Mouse (Mus musculus) c-Kit-positive CD71-positive TER-119-positive erythroid progenitor cells, embryonic 14.5 days (primary cell): ENCODE measurements at regions not wholly inside any gene's neighbourhood (a gene's known extent, or its start where the extent isn't known, plus 50 kb on each side); places are given as distances from the start of the nearest gene placed in this dataset.

Source experiments
- DNase-seq: peaks from one replicate; pipeline ENCODE4 v3.0.0-alpha.2; 2013; ENCODE audit warnings: low spot score

DNA sequence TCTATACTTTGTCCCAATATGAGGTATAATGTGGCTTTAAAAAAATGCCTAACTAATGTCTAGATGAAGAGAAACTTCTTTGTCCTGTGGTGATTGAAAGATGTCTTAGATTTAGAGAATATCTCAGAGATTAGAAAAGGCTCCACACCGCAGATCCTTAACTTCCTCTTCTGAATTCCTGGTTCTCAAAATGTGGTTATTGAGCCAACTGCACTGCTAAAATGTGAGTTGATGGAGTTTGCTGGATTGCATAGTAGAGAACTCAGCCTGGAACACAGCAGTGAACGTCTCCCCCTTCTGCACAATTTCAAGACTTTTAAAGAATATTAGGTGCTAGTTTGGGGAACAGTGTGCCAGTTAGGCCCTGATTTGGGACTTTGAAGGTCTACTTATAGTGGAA, 312.7 kb upstream of the Cd180 start:
- no peak for DNase-seq

DNA sequence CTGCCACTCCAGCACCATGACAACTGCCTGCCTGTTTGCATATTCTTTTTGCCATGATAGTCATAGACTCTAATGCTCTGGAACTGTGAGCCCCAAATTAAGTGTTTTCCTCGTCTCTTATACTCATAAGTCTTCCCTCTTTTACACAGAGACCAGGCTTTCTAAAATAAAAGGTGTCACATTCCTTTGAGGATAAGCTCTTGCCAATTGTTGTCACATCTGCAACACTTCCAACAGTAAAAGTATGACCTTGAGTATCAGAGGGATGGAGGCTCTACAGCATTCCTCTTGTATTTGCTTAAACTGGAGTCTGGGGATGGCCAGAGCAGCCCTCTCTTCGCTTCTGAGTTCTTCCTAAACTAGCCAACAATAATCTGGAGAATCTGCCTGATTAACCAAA, 301.4 kb upstream of the Cd180 start:
- DNase-seq = no peak

DNA sequence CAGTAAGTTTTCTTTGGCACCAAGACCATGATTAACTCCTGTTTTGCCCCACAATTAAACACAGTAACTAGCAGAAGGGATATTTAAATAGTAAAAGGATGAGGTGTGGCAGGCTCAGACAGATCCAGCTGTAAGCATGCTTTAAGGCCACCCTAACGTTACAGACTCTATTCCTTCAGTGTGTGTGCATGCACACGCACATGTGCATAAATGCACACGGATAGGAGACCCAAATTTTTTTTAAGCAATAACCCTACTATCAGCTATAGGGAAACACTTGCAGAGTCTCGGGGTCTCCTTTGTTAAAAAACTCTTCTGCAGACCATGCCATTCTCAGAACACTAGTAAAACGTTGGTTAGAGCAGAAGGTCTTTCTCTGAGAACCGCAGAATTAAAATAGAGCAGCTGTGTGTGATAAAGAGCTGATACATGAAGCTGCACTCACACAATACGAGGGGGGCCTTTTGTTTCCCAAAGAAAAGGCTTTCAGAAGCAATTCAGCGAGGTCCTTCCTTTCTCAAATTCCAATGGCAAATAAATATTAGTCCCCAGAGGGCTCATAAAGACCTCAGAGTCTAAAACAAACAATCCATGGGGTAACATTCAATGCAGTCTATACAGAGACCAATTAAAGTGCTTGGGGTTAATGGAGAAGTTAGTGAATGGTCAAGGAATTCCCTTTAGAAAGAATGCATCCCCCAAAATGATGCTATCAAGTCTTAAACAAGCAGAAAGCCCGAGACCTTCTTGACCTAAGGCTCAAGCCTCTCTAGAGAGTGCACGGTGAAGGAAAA, 300.3 kb upstream of the Cd180 start:
- DNase-seq = no peak

DNA sequence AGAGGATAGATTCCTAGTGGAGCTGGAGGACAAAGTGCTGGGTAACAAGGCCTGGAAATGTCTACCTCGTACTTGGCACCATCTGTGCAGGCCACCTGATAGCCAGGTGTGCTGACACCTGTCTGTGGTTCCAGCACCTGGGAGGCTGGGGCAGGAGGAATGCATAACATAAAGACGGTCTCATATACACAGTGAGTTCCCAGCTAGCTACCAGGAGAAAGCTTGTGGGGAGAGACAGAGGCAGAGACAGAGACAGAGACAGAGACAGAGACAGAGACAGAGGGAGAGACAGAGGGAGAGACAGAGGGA, 299.7 kb upstream of the Cd180 start:
- no peak for DNase-seq

DNA sequence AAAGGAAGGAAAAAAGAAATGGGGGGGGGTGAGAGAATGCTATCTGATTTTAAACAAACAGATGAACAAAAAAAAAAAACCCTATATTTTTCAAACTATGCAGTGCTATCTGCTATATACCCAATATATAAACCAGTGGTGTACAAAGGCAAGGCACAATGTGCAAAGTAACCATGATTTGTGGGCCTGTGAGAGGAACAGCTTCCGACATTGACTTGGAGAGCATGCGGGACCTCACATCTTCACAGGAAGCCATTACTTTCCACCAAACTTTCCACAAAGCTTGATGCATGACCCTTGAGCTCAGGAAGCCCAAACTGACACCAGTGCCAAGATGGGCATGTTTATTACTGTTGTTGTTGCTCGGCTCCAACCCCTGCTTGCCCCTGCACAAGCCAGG, 299.3 kb upstream of the Cd180 start:
- no peak for DNase-seq

DNA sequence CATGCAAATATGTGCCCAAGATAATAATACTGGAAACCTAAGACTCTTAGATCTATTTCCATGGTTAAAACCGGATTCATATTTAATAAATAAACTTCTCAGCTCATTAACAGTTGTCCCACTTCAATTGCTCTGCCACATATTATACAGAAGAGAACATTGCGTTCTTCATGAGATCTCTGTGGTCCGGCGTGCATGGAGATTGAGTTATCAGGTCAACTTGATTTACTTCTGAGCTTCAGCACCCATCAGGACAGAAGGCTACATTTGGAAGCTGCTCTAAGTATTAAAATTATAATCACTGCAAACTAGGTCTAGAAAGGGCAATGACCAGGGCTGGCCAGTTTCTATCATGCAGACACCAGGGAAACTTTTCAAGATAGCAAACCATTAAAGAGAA, 295.9 kb upstream of the Cd180 start:
- DNase-seq = no peak

DNA sequence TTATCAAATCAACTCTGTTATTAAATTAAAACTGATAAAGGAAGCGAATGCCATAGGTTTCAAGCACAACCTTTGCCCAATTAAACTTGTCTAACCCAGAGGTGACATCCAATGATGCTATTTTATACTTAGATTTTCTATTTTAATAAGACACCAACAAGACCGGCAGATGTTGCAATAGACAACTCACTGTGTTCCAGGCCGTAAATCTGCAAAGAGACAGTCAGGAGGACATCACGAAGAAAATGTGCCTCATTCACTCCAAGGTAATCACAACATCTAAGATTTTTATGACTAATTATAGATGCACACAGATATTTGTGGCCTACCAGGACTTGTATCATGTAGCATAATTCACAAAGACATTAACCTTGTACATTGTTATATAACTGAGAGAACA, 281.5 kb upstream of the Cd180 start:
- DNase-seq = no peak

DNA sequence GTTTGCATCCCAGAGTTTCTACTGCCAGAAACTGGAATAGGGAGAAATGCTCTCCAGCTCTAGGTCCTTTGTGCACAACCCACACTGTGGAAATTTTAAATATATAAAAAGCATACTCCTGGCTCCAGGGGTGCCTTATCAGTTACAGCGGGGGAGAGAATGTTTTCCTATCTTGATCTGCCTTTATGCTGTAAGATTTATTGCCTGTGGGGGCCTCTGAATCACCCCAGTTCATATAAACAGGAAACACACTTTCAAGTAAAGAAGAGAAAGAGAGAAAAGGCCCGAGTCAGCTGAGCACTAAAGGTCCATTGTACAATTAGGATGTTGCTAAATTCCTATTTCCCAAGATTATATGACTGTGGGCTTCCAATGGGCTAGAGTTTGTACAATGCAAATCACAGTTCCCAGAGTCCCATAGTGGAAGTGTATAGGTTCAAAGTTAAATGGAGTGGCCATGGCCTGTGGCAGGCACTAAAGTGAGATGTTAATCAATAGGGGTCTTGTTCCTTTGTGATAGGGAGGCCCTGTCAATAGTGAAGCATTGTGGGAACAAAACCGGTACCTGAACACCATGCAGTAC, 258.9 kb upstream of the Cd180 start:
- no peak for DNase-seq

DNA sequence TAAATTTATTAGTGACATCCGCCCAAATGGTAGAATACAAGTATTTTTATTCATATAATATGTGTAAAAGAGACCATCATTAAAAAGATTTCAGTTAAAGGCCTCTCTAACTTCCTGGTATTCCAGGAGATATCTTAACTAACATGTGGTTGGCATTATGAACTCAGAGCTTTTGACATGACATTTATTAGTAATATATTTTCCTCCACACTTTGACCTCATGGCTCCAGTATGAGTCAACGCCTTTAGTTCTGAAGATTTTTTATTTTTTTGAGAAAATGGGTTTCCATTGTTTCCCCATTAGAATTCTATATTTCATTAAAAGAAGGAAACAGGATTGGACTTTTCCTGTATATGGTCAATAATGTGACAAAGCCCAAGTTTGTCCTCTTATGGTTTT, 250.7 kb upstream of the Cd180 start:
- no peak for DNase-seq

DNA sequence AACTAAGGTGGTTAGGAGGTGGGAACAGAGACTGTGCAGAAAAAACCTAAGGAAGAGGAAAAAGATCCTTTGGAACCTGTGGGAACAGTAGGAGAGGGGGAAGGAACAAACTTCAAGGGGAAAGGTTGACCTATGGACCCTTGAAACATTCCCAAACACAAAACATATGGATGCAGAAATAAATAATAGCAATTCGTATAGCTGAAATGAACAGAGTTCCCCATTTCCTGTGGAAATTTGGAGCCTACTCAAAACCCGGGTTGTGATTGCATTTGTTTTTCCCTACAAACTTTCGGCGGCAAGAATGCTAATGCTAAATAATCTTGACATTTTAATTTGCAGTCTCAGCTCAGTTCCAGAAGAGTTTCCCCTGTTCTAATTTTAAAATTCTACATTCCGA, 246.0 kb upstream of the Cd180 start:
- no peak for DNase-seq

DNA sequence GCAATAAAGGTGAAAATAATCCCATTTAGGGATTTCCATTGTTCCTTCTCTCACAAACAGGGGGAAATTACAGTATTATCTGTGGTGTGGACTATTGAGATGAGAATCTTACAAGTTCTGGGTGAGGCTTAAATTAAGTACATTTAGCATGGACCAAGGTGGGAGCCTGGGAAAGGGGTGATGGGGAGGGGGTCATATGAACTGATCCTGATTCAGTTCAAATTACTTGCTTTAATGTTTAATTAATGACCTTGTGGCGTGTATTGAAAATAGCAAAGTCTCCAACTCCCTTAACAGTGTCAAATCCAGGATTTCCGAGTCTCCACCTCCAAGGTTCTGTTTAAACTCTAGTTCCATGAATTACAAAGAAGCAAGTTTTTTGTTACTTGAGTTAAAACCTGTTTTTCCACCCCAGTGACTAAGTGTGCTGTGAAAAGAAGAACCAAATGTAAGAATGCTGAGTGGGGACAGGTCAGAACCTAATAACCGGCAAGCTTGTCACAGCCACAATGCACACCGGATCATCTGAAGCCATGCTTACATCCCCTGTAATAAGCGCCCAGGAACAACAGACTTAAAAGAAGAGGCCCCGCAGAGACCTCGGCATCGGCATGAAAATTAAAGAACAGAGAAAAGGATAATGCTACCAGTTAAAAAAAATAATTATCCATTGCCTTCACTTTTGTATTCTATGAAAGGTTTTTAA, 243.8 kb upstream of the Cd180 start:
- DNase-seq = no peak

DNA sequence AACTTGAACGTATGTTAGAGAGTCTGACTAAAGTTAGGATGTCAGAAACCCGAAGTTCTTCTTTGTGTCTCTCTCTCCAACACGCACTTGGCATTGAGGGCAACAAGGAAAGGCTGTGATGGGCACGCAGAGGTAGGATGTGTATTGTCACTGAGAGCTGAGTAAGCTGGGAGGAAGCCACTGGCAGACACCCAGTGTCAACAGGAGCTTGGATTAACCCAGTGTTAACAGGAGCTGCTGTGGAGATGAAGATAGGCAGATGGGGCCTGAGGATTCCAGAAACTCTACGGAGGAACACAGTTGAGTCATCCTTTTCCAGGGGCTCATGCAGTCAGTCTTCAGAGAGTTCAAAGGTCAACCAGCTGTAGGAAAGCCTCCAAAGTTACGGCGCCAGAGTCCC, 242.2 kb upstream of the Cd180 start:
- no peak for DNase-seq

DNA sequence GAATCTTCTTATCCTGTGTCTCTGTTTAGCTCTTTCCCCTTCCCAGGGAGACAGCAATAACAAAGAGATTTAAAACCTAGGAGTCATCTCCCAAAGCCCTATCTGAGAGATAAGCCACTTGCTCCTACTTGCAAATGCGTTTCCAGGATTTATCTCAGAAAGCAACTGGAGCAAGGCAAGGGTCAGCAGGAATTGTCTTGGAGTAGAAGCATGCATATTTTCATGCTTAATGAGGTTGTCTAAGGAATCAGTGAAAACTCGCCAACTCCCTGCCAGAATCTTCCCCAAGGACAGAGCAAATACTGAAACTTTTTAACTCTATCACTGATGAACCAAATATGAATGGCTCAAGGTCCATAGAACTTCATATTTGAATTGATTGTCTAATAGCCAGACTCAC, 234.6 kb upstream of the Cd180 start:
- DNase-seq = no peak

DNA sequence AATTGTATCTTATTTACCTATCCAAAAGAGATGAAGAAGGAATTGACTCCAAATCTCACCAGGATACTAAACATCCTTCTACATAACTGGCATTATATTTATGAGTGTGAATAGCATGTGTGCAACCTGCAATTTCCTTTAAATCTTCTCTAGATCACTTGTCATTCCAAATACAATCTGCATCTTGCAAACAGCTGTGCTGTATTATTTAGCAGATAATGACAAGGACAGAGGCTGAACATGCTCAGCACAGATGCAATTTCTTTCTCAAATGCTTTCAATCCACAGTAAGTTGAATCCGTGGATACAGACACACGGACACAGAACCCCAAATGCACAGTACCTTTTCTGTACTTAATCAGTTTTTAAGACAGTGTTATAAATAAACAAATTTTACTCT, 229.4 kb upstream of the Cd180 start:
- DNase-seq = no peak

DNA sequence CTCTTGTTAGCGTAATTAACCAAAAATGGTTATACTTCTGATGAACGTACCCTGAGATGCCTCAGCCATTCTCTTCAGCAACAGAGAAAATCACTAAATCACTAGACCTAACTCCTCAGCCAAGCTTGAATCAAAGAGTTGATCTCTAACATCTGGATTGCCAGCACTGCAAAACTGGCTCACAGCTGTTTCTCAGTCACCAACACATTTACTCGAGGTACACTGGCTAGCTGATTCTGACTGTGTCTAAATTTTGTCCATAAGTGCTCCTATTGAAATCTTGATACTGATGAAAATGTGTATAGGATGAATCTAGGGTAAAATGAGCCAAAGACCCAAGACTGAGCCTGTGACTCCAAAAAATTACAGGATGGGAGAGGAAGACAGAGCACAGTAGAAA, 211.5 kb upstream of the Cd180 start:
- no peak for DNase-seq

DNA sequence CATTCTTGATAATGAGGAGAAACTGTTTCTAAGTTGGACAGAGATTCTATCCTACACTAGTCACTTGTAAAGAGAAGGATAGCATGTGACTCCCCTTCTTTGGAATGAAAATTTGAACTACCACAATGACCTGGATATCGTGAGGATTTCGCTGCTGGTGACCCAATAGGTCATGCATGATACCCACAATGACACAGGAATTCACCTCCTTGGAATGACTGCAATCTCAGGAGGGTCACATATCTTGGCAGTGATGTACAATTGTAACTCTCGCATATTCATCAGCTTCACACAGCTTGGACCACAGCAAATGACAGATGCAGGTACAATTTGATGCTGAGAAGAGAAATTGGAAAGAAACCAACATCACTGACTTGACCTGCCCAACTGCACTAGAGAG, 210.9 kb upstream of the Cd180 start:
- no peak for DNase-seq

DNA sequence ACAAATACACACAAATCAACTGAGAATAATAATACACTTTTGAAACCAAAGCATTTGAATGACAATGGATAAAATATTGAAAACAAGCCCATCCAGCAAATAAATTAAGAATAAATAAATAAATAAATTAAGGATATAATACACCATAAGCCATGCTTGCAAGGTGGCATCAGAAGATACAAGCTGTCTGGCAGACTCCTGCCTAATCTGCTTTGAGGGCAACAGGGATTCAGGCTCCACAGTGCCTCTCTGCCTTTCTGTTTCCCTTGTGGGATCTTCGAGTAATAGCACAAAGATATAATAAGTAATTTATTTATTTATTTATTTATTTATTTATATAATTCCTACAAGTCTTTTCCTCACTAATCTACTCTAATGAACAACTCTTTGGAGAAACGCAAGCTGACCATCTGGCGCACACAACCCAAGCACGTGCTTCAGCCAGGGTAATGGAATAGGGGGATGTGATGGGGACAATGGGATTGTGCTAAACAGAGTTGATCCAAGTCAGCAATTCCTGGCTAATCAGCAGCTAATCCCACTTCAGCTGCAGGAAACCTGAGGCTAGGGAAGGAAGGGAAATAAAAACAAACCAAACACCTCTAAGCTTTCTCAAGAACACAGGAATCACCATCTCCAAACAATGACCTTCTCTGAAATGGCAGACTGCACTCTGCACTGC, 205.8 kb upstream of the Cd180 start:
- DNase-seq = no peak

DNA sequence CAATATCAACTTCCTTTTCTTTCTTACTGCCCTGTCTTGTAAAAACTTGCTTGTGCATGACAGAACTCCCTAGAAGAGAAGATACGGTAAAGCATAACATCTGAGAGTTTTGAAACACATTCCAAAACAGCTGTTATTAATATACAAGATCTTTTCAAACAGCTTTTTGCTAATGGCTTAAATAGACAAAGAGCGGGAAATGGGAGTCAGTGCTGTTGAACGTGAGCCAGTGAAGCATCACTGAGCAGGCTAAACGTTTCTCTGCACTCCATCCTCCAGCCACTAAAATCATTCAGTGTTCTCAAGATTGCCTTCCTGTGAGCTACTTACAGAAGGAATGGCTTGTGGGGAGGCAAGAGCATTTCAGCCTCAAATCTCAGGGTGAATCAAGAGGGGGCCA, 202.0 kb upstream of the Cd180 start:
- no peak for DNase-seq

DNA sequence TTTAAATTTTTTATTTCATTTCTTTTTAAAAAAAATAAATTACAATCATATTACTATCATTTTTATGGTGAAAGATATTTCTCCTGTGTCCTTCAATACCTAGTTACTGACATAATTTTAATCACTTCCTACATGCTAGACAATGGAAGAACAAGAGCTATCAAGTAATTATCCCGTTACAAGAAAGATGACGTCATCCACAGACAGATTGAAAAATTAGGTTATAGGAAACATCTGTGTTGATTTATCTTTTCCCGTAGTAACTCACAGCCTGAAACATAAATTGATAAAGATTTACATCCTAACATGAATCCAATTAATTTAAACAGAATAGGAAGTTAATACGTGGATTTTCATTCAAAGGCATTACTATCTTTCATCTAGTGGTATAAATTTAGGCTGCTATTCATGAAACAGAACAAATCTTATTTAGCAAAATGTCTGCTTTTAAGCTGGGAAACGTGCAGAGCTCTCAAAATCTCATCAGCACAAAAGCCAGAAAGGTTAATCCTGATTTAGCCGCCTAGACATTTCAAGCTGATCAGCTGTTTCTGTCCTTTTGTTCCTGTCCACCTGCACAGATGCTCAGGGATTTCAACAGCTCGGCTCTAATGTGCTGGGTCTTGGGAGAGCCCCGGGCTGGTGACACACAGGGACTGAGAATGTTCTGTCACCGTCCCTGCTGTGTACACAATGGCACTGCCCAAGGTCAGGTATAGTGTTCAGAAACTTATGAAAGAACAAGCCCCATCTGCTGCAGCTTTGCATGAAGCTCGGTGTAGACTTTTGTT, 189.0 kb upstream of the Cd180 start:
- DNase-seq = no peak

DNA sequence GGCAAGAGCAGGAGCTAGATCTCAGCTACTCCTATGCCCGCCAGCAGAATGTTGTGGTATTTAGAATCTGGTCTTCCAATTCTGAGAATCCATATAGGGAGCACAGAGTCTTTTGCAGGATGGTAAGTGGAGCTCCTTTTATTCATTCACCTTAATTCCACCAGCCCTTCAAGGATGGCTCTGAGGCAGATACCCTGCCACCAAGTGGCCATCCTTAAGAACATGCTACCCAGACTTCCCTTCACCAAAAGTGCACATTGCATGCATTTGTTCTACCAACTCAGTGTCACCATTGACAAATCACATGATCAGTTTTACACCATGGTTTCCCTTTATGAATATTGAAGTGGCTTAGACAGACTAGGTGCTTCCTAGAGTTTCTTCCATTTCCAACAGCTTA, 186.1 kb upstream of the Cd180 start:
- no peak for DNase-seq

DNA sequence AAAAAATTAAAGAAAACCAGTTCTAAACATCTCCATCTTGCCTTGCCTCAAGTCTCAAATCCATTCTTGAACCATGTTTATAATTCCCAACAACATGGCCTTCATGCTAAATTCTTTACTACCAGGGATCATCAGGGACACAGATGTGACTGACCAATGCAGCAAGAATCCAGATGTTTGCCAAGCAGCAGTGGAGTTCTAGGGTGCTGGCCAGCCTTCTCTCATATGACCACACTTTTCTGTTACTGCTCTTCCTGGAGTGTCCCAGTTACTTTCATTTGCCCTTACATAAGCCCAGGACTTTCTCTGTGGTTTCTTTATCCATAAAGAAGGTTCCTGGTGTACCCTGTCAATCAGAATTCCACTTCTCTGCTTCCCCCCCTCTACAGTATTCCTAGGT, 185.4 kb upstream of the Cd180 start:
- no peak for DNase-seq

DNA sequence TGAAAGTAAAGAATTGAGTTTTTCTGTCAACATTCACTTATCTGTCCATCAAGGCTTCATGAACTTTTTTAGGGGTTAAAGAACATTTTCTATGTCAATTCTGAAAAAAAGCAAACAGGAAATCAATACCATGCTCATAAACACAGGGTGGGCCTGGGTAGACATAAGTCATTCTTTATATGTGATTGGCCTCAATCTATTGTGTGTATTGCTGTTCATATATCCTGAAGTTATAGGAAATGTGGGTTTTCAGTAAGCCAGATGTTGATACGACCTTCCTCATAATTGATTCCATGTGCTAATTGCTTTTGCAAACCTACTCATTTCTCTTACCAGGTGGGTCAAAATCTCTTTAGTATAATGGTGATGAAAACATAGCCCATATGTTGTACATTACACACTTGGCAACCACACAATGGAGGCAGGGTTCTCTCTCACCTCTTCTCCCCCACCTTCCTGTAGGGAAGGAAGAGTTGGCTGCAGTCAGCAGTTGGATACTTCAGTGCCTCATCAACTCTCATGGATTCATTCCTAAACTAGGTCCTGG, 182.6 kb upstream of the Cd180 start:
- DNase-seq = no peak
